Mouse (Mus musculus): ENCODE results near the gene Ddx5.
"Not testable (repeated sequence)": the region's sequence is repeated elsewhere in the genome, so short reads cannot be mapped to it uniquely, and the experiment has no call there.

Ddx5 gene

DNA sequence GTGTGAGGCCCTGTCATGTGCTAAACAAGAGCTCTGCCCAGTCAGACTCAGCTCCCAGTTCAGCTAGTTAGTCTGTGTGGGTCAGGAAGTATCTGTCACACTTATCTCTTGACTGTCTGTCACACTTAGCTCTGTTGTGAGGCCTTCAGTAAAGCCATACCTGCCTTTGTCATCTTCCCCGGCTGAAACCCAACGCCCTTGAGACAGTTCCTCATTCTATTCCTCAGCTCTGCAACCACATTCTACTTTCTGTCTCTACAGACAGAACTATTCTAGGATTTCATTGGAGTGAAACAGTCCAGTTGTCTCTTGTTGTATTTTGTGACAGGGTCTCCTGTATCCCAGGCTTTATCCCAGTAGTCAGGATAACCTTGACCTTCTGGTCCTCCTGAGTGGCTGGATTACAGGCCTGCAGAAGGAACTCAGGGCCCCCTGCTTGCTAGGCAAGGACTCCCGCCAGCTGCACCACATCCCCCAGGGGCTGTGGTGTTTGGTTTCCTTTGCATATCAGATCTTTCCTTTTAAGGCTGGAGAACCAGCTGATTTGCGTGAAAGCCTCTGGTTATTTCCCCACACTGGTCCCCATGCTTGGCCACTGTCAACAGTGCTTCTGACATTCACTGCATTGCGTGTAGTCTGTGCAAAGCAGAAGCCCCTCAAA lies 26.7 kb downstream of the Ddx5 start:
- DNase-seq (ENCODE audit: low read depth, low spot score): no peak

DNA sequence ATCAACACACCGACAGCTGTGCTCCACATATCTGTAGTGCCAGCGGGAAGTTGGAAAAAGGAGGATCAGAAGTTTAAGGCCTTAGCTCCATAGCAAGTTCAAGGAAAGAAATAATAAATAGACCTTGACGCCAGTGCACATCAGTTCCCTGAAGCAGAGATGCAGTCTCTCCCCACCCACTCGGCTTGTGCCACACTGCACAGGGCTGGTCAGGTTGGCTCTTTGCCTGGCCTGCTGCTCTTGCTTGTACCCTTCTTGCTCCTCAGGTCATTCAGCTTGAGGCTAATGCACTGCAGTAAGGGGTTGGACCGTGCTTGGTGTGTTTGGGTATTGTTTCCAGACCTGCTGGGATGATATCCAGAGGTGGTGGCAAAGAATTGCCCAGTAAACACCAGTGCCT lies 28.5 kb downstream of the Ddx5 start:
- DNase-seq (ENCODE audit: low read depth, low spot score): no peak

DNA sequence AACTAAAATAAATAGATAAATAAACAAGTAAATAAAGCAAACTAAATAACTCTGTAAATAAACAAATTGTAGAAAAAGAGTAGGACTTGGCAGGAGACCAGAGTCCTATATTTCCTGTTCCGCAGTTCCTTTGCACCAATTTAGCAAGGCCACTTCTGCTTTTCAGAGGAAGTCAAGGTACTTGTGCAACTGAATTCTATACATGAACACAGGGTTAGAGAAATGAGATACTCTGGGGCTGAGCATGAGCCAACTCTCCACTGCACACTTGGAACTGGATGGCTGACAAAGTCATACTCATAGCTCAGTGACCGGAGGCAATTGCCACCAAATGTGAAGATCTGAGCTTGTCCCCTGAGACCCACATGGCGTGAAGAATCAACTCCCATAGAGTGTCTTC lies 30.0 kb downstream of the Ddx5 start:
- DNase-seq (ENCODE audit: low read depth, low spot score): no peak

DNA sequence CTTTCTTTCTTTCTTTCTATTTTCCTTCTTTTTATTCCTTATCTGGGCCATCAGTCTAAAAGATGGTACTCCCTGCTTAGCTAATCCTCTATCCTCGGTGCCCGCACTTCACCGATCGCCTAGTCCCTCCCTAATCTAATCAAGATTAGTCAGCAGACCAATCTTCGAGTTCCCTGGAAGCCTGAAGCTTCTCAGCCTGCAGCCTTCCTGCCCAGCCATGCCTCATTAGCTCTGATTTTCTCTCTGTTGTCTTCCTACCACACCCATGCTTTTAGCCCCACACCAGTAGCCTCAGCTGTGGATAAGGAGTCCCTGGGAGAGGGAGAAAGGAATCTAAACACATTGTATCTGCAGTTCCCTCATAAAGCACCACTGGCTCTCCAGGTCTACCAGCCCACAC lies 33.4 kb downstream of the Ddx5 start:
- no peak for DNase-seq (ENCODE audit: low read depth, low spot score)

DNA sequence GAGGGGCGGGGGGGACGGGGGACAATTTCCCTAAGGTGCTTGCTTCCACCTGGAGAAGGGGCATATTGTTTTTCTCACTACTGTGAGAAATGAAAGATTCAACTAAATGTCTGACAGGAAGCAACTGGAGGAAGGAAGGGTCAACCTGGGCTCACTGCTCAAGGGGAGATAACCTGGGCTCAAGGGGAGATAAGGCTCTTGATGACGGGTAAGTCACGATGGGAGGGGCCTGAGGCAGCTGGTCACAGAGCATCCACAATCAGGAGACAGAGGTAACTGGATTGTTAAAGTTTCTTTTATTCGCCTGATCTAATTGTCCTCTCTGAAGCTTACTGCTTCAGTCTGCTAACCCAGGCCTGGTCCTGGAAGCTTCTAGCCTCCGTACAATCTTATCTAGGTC lies 35.7 kb downstream of the Ddx5 start:
- DNase-seq (ENCODE audit: low read depth, low spot score): no peak

DNA sequence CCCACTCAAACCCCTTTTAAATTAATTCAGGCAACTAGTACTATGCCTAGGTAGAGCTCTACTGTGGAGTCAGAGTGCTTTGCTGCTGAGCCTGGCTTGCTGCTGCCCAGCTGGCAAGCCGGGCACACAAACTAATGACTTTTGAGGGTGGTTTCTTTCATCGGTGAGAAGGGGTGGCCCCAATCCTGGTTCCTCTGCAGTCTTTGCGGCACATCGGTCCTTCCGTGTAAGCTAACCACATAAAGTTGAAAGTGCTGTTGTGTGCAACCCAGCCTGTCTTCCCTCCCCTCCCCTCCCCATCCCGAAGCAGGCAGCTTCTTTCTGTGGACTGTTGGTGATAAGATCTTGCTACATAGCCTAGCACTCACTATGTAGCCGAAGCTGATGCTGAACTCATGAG lies 36.9 kb downstream of the Ddx5 start:
- DNase-seq (ENCODE audit: low read depth, low spot score): no peak

DNA sequence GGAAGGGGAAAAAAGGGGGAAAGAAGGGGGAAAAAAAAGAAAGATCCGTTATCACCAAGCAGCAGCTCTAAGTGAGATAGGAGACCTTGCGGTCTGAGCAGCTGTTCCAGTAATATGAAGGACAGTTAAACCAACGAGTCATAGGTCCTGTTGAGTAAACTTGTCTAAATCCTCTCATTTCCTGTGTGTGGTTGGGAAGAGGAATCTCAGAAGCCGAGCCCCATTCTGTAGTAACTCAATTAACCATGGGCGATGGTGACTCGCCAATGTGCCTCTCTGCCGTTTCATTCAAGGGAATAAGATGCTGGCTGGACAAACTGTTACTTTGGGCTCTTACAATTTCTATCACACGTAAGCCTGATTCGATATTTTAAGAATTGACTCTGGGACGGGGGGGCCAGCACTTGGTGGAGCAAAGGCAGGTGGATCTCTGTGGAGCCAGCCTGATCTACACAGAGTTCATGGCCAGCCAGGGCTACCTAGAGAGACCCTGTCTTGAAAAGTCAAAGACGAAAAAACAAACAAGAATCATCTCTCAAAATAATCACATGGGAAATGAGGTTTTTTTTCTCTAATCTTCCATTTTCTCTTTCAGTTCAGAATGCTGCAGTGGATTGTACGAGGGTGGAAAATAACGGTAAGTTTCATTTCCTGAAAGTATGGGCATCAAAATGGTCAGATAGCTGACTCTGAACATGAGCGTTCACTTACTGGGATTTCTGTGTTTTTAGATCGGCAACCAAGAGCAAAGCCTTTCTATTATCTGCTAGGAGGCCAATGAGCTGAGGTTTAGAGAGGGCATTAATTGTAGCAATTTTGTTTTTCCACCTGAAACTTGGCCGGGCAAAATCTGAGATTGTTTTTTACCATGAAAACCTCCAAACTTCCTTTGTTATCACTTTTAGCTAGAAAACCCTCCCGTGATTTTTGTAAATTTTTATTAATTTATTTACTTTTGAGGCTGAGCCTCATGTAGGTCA lies 37.7 kb downstream of the Ddx5 start, which contains the start of gene Milr1:
Gene Milr1 (plus strand): TSS at position 188 of the 980 bp plus-strand sequence.
- DNase-seq (ENCODE audit: low read depth, low spot score): no peak

DNA sequence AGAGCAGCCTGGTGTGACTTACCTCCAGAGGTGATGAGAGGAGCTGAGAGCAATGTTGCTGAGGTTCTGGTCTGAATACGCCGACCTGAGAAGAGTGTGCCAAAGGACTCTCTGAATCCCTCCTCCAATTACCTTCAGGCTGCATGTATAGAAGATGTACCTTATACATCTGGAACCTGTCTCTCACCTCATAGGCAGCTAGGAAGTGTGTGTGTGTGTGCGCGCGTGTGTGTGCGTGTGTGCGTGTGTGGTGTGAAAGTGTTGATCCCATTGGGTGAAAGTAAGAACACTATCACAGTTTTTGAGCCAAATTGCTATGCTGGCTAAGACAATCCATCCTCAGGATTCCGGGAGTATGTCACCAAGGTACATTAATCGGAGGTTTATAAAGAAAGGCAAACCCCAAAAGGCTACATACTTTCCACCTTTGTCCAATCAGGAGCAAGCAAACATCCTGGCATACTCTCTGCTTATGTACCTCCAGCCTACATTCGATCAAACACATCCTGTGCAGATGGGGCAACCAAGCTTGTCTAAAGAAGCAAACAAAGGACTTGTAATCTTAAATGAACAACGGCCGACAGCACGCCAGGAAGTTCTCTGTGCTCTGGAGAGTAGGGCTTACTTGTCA lies 38.7 kb downstream of the Ddx5 start, which contains the start of gene Pecam1:
Gene Pecam1 (minus strand): TSS at position 508 of the 631 bp plus-strand sequence.
- DNase-seq (ENCODE audit: low read depth, low spot score): no peak

DNA sequence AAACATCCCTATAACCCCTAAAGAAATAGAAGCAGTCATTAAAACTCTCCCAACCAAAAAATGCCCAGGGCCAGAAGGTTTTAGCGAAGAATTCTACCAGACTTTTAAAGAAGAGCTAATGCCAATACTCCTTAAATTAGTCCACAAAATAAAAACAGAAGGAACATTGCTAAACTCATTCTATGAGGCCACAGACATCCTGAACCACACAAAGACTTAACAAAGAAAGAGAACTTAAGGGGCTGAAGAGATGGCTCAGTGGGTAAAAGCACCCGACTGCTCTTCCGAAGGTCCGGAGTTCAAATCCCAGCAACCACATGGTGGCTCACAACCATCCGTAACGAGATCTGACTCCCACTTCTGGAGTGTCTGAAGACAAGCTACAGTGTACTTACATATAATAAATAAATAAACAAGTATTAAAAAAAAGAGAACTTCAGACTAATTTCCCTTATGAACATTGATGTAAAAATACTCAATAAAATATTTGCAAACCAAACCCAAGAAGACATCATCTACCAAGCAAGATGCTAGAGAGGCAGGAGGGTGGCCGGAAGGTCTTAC lies 39.3 kb downstream of the Ddx5 start:
- DNase-seq (ENCODE audit: low read depth, low spot score): not testable (repeated sequence)

DNA sequence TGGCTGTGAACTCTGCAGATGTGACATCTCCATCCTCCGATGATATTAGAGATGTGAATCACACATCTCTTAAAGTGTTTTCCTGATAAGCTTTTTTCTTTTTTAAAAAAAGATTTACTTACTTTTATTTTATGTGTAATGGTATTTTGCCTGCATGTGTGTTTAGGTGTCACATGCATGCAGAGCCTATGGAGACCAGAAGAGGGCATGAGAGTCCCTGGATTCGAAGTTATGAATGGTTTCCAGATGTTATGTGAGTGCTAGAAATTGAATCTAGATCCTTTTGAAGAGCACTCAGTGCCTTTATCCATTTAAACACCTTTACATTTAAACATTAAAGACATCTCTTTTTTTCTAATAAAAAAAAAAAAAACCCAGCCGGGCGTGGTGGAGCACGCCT lies 44.0 kb downstream of the Ddx5 start:
- no peak for DNase-seq (ENCODE audit: low read depth, low spot score)

DNA sequence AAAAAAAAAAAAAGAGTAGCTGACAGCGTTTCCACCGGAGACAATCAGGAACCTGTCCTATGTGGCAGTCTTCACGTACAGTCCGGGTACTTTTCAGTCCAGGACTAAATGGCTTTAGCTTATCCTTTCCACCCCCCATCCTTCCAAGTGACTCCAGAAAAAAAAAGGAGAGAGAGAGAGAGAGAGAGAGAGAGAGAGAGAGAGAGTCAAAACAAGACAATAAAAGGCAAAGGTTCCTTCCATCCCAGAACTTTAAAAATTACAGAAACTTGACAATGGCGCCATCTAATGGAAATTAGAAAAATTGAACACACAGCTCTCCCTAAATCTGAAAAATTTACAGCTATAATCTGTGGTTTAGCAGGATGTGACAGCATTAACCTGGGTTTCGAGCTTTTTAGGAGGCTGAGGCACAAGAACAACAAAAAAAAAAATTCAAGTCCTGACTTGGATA lies 46.6 kb downstream of the Ddx5 start:
- DNase-seq (ENCODE audit: low read depth, low spot score): no peak

DNA sequence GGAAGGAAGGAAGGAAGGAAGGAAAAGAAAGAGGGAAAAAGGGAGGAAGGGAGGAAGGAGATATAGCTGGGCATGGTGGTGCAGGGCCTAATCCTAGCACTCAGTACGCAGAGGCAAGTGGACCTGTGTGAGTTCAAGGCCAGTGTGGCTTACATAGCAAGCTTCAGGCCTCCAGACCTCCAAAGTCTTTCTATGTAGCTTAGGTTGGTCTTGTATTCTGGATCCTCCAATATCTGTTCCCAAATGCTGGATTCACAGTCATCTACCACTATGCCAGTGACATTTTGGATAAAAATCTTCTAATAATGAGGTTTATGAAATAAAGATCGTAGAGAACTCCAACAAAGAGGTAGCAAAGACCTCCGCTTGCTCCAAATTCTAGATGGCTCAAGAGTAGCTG lies 47.2 kb downstream of the Ddx5 start:
- DNase-seq (ENCODE audit: low read depth, low spot score): no peak

DNA sequence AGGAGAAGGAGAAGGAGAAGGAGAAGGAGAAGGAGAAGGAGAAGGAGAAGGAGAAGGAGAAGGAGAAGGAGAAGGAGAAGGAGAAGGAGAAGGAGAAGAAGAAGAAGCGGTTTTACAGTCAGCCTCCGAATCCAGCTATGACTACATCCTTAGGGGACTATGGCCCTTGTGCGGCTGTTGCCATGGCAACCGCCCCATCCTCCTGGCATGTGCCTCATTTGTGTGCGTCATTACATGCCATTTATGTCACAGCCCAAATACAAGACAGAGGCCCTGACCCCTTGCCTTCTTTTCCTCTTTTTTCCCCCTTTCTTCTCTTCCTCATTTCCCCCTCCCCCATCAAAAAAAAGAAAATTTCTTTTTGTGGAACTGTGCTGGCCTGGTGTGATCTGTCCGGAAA lies 47.8 kb downstream of the Ddx5 start:
- no peak for DNase-seq (ENCODE audit: low read depth, low spot score)

DNA sequence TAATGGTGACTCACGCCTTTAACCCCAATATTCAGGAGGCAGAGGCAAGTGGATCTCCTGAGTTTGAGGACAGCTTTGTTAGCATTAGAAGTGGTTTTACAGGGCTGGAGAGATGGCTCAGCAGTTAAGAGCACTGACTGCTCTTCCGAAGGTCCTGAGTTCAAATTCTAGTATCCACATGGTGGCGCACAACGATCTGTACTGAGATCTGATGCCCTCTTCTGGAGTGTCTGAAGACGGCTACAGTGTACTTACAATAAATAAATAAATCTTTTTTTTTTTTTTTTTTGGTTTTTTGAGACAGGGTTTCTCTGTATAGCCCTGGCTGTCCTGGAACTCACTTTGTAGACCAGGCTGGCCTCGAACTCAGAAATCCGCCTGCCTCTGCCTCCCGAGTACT lies 48.3 kb downstream of the Ddx5 start:
- DNase-seq (ENCODE audit: low read depth, low spot score): not testable (repeated sequence)

DNA sequence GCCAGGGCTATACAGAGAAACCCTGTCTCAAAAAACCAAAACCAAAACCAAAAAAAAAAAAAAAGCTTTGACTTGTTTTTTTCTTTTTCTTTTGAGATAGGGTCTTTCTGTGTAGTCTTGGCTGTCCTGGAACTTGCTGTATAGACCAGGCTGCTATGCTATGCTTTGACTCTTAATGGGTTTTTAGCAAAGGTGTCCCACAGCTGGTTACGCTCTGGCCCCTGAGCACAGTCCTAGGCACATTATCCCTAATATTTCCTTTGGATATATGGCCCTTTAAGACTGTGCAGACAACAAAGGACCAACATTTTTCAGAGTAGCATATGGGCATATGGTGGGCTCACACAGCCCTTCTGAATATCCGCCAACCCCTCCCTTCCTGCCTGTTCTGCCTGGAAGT lies 49.9 kb downstream of the Ddx5 start:
- DNase-seq (ENCODE audit: low read depth, low spot score): no peak

DNA sequence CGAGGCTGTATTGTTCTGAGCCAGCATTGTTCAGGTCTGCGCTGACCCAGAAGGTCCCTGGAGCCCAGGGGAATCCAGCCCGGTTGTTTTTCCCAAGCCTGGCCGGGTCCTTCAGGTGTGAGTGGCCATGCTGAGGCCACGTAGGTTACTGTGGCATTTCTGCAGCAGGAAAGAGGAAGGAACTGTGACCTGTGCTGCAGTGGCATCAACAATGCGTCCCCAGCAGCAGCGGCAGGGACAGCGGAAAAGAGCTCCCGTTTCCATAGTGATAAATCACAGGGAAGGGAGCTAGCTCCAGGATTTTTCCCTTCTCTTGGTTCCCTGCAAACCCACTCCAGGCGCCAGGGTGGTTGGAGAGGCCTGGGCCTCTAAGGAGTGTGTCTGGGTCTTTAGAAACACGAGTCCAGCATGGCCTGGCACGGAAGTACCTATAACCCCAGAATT lies 51.8 kb downstream of the Ddx5 start:
- DNase-seq (ENCODE audit: low read depth, low spot score): no peak

DNA sequence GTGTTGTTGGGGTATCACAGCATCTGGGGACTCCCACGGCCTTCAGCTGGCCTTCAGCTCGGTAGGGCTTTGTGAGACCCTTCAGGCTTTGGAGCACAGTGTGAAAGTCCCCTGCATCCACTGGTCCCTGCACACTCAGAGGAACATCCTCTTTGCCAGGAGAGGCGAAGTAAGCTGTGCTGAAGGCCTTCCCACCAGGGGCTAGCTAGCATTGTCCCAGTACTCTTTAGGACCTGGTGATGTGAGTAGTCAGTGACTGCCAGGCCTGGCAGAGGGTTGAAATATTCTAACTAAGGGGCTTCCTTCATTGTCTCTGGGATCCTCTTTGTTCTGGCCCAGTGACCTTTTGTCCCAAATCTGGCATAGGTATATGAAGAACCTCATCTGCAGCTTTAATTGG lies 52.4 kb downstream of the Ddx5 start:
- no peak for DNase-seq (ENCODE audit: low read depth, low spot score)

DNA sequence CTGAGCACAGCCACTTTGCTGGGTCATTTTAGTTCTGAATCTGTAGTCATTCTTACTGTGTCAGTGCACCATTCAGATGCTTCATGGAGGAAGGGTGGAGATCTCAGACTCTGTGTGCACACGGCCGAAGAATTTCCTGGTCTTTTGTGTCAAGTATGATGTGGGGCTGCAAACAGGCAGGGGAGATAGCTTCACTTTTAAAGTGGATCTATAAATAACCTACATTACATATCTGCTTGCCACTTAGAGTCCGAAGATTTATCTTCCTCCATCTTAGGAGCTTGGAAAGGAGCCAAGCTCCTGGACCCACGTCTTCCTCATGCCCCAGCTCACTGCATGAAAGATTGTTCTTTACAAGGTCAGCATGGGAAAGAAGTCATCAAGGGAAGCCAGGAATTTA lies 58.3 kb downstream of the Ddx5 start:
- DNase-seq (ENCODE audit: low read depth, low spot score): no peak

Data from WW6 (cell line).